Mouse (Mus musculus): ENCODE results near the gene Sarnp. TPM values are rescaled to one million over a fixed set of nuclear protein-coding genes. Genes with fewer than 3 reads are reported as not detected.

The Sarnp gene
- polyA plus RNA-seq, 1 experiment: 9.9 TPM

GRCm38 (mm10) chr10:128923013-128923691 is 106.0 kb downstream of the Sarnp start:
- no peak for TF ChIP-seq CTCF (IDR thresholded peaks at IDR 0.05; ENCODE audit: insufficient read depth, low read length)
- peak; percentile 84; the same call in 1 of the 2 replicates for TF ChIP-seq POLR2A (IDR thresholded peaks at IDR 0.05; ENCODE audit: borderline replicate concordance, extremely low read depth, low read depth, low read length)
- peak overlapping the region; percentile 89 for H3K4me3 ChIP-seq (replicated peaks; ENCODE audit: extremely low read depth, low read depth, low read length)
- H3K4me1 ChIP-seq (ENCODE audit: control insufficient read depth, insufficient read depth, low read length): peaks cover 11% of the 10 kb centered on the region; the same call in 1 of the 2 replicates
- DNase-seq: peak; percentile 97
- WGBS: 1% methylated on average over 42 of the region's 42 CpGs

- Histone ChIP-seq H3K4me1 (ENCODE audit: control insufficient read depth, insufficient read depth, low read length) (peaks cover 11% of the 10 kb centered on the region; the same call in 1 of the 2 replicates), H3K4me3 (replicated peaks; ENCODE audit: extremely low read depth, low read depth, low read length) (peak within 1 kb of the TSS; percentile 89)
- no peak for DNase-seq
- 46% methylated on average over 9 of the region's 9 CpGs for WGBS
- no peak for TF ChIP-seq CTCF (IDR thresholded peaks at IDR 0.05; ENCODE audit: insufficient read depth, low read length)
- TF ChIP-seq POLR2A (IDR thresholded peaks at IDR 0.05; ENCODE audit: borderline replicate concordance, extremely low read depth, low read depth, low read length): no peak
These were observed 106.8 kb downstream of the Sarnp start, which contains the start of gene Bloc1s1 for GRCm38 (mm10) chr10:128923935-128924334. Gene Bloc1s1, minus strand, starts transcription at chr10:128924035.

Other genes starting within 250 kb of the Sarnp start
- gene Erbb3, start 227.7 kb upstream of the Sarnp start, polyA plus RNA-seq (2012; rRNA removed): 20.0 and 24.9 TPM in 2 replicates
- 421 and 530 TPM in 2 replicates for gene Rps26, start 190.6 kb upstream of the Sarnp start, polyA plus RNA-seq (2012; rRNA removed)
- gene Ikzf4, start 171.3 kb upstream of the Sarnp start, polyA plus RNA-seq (2012; rRNA removed): 2.7 and 4.4 TPM in 2 replicates
- 8.9 and 15.3 TPM in 2 replicates for gene Suox, start 143.3 kb upstream of the Sarnp start, polyA plus RNA-seq (2012; rRNA removed)
- 80.0 and 109 TPM in 2 replicates for gene Rab5b, start 121.1 kb upstream of the Sarnp start, polyA plus RNA-seq (2012; rRNA removed)
- 0.36 and 0.51 TPM in 2 replicates for gene Pmel, start 113.1 kb upstream of the Sarnp start, polyA plus RNA-seq (2012; rRNA removed)
- gene Cdk2, start 112.3 kb upstream of the Sarnp start, polyA plus RNA-seq (2012; rRNA removed): 11.4 and 17.3 TPM in 2 replicates
- gene Dgka, start 72.5 kb upstream of the Sarnp start, polyA plus RNA-seq (2012; rRNA removed): 38.4 and 53.7 TPM in 2 replicates
- 15.9 and 22.4 TPM in 2 replicates for gene Pym1, start 69.4 kb upstream of the Sarnp start, polyA plus RNA-seq (2012; rRNA removed)
- gene Mmp19, start 26.4 kb upstream of the Sarnp start, polyA plus RNA-seq (2012; rRNA removed): 10.0 and 10.3 TPM in 2 replicates
- 14.8 and 22.7 TPM in 2 replicates for gene Dnajc14, start 13.3 kb upstream of the Sarnp start, polyA plus RNA-seq (2012; rRNA removed)
- gene Tmem198b, start 13.0 kb upstream of the Sarnp start, polyA plus RNA-seq (2012; rRNA removed): 18.3 and 20.6 TPM in 2 replicates
- gene Ormdl2, start 4.3 kb downstream of the Sarnp start, polyA plus RNA-seq (2012; rRNA removed): 47.5 and 64.6 TPM in 2 replicates
- gene Gdf11, start 74.4 kb downstream of the Sarnp start, polyA plus RNA-seq (2012; rRNA removed): 0.45 and 0.99 TPM in 2 replicates
- 110 and 132 TPM in 2 replicates for gene Cd63, start 83.7 kb downstream of the Sarnp start, polyA plus RNA-seq (2012; rRNA removed)
- 20.1 and 20.3 TPM in 2 replicates for gene Rdh5, start 105.6 kb downstream of the Sarnp start, polyA plus RNA-seq (2012; rRNA removed)
- 171 and 192 TPM in 2 replicates for gene Bloc1s1, start 106.7 kb downstream of the Sarnp start, polyA plus RNA-seq (2012; rRNA removed)
- gene Itga7, start 116.5 kb downstream of the Sarnp start, polyA plus RNA-seq (2012; rRNA removed): 31.5 and 37.6 TPM in 2 replicates
- gene Mettl7b, start 143.7 kb downstream of the Sarnp start, polyA plus RNA-seq (2012; rRNA removed): 0.66 and 0.77 TPM in 2 replicates
- not detected in 2 replicates for gene Olfr9, start 172.1 kb downstream of the Sarnp start, polyA plus RNA-seq (2012; rRNA removed)
- not detected in 2 replicates for gene Olfr763, start 193.5 kb downstream of the Sarnp start, polyA plus RNA-seq (2012; rRNA removed)
- gene Olfr764-ps1, start 222.6 kb downstream of the Sarnp start, polyA plus RNA-seq (2012; rRNA removed): not detected in 2 replicates
- not detected in 2 replicates for gene Olfr765, start 232.7 kb downstream of the Sarnp start, polyA plus RNA-seq (2012; rRNA removed)

Data from lung, adult 2 months (tissue).